Mouse (Mus musculus) stomach, postnatal 0 days (tissue): Measurements from ENCODE around the gene Nfkb1.

ENCODE experiments used
- CTCF ChIP-seq: IDR thresholded peaks from 2 replicates; pipeline ENCODE4 v1.5.1; 2016; ENCODE audit warnings: antibody characterized with exemption, low read depth, mild to moderate bottlenecking, moderate library complexity
- EP300 ChIP-seq: optimal IDR thresholded peaks from 2 replicates; pipeline ENCODE3; 2016; ENCODE audit warnings: antibody characterized with exemption

GRCm38 (mm10) chr3:135546212-135546923, 145.0 kb downstream of the Nfkb1 start:
- TF ChIP-seq CTCF: no peak
- no peak for TF ChIP-seq EP300
